Mouse (Mus musculus) heart, adult 2 months (tissue): ENCODE data around the gene Spsb1.

Experiments
- CTCF ChIP-seq: fragments of 200-600 bp; IDR thresholded peaks from 2 replicates; pipeline ENCODE4 v1.8.1; 2022; ENCODE audit warnings: antibody characterized with exemption, mild to moderate bottlenecking, moderate library complexity
- POLR2A ChIP-seq: fragments of 200-500 bp; IDR thresholded peaks from 2 replicates; pipeline ENCODE4 v1.6.1; 2011; ENCODE audit warnings: mild to moderate bottlenecking, low read depth, low read length, control low read depth; ENCODE audit not compliant: insufficient read depth

- no peak for TF ChIP-seq CTCF
- no peak for TF ChIP-seq POLR2A
These were observed 68.3 kb downstream of the Spsb1 start for GRCm38 (mm10) chr4:149886298-149887271.
